Mouse (Mus musculus) left cerebral cortex, postnatal 10 days (tissue): ENCODE results near the gene Eif2b4. TPM values are rescaled to one million over a fixed set of nuclear protein-coding genes. Genes with fewer than 3 reads are reported as not detected.

Experiments used
- DNase-seq, 2 experiments: peaks; one replicate each; pipeline ENCODE4 v3.0.0; 2021 to 2022; ENCODE audit warnings: low spot score in 2 of 2, mixed read lengths in 1 of 2; ENCODE audit errors: extremely low spot score in 1 of 2
- intact Hi-C: fragments of 180-260 bp; cut with DNase I; formaldehyde crosslinking; loops from one replicate; pipeline ENCODE4 v1.15.1; 2025
- total RNA-seq, 2 experiments: library from RNA; stranded (reverse); gene quantifications; 2 replicates each; pipeline ENCODE4 v1.2.3; 2021

The Eif2b4 gene
- total RNA-seq, 2 experiments from 2014 or later, result 48.2 to 49.7 TPM

DNA sequence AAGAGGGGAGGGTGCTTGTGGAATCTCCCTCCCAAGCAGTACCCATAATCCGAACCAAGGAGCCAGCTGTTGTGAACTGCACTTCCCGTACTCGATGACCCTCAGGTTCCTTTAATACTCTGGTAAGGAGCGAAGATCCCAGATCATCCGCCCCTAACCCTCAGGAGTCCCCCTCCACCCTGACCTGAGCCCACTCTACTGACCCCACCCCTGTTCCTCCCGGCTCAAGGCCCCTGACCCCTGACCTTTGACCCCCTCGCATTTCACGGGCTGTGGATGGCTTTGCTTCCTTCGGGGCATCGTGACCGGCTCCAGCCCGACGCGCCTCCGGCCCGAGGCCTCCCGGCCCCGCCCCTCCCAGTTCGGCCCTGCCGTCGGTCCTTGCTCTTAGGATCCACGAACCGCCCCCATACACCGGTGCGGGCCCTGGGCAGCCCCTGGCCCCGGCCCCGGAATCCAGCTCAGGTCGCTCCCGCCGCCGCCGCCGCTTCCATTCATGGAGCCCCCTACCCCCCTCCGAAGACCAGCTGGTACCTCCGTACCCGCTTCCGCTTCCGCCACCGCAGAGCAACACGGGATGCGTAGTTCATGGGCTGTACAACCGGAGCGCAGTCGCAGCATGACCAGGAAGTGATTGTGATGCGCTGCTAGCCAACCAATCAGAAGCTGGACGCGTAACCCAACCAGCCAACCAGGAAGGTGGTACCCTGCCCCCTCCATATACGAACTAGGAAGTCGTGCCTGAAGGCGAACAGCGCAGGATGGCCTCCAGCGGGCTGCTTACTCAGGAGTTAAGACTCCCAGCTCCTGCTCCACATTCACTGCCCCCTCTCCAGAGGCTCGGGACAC, 8.7 kb upstream of the Eif2b4 start, which contains the start of gene Zfp513:
TSS of gene Zfp513 (minus strand) at position 562 of the 849 bp plus-strand sequence.
- intact Hi-C loops, result no loop called here
- peak; percentile 97 to 99 for DNase-seq

GRCm38 (mm10) chr5:31201042-31201741, 8.0 kb upstream of the Eif2b4 start:
- DNase-seq, result no peak
- intact Hi-C loops, result no loop called here

DNA sequence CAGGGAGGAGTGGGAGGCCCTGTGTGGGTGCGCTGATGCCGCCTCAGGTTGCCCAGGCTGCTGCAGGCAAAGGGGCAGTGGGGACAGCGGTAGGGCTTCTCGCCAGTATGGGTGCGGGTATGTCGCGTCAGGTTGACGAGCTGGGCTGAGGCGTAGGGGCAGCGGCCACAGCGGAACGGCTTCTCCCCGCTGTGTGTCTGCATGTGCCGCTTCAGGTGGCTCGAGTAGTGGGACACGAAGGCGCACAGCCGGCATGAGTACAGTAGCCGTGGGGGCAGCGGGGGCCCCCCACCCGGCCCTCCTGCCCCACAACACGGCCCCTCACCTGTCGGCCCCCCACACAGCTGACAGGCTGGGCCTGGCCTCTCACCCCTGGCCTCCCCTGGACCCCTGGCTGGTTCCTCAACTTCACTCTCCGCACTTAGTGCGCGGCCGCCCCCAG, 7.1 kb upstream of the Eif2b4 start:
- intact Hi-C loops, result no loop called here
- DNase-seq, result peak in 1 of 2 experiments; percentile 68

DNA sequence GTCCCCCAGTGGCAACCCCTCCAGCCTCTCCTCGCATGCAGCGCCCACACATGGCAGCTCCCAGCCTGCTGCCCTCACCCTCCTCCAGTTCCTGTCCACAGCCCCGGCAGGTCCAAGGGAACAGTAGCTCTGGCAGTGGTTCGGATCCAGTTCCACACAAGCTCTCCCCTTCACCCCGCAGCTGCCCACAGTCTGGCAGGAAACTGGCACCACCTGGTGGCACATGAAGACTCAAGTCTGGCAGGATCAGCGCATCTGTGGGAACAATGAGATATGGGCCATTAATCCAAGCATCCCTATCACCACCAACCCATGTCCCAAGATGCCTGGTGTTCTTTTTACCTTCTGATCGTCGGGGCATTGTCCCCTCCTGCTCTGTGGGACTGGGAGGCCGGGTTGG, 6.7 kb upstream of the Eif2b4 start:
- DNase-seq, result peak in 1 of 2 experiments; percentile 49
- intact Hi-C loops, result loop anchor here (5.0 kb wide), 1 partner anchor 52 kb away; the partner anchor contains the start of gene Krtcap3

- no peak for DNase-seq
- intact Hi-C loops, result loop anchor here (5.0 kb wide), 1 partner anchor 53 kb away; the partner anchor contains the start of gene Krtcap3
These were observed 6.2 kb upstream of the Eif2b4 start for GRCm38 (mm10) chr5:31199321-31199892.

GRCm38 (mm10) chr5:31198616-31199320, 5.5 kb upstream of the Eif2b4 start:
- no peak for DNase-seq
- intact Hi-C loops, result loop anchor here (5.0 kb wide), 1 partner anchor 54 kb away; the partner anchor contains the start of gene Krtcap3

DNA sequence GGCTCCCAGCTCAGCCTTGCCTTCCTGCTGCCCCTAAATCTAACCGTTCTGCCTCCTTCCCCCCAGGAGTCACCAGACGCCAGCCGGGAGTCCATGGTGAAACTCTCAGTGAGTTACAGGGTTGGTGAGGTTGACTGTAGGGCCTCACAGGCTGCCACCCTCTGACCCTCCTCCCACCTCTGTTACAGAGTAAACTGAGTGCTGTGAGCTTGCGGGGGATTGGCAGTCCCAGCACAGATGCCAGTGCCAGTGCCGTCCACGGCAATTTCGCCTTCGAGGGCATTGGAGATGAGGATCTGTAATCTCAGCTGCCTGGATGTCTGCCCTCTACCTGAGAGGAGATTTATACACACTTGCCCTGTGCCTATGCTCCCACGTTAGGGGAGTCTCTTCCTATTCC, 4.9 kb upstream of the Eif2b4 start:
- intact Hi-C loops, result loop anchor here (5.0 kb wide), 1 partner anchor 54 kb away; the partner anchor contains the start of gene Krtcap3

DNA sequence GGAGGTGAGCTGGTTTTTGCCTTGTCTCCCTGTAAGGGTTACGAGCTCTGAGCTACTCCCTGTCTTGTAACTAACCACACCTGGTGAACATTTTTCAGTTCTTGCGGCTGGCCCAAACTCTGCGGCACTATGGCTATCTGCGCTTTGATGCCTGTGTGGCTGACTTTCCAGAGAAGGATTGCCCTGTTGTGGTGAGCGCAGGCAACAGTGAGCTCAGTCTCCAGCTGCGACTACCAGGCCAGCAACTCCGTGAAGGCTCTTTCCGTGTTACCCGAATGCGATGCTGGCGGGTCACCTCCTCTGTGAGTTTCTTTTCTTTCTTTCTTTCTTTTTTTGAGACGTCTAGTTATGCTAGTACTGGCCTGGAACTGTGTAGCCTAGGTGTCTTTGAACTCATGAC, 3.8 kb upstream of the Eif2b4 start:
- no peak for DNase-seq
- intact Hi-C loops, result loop anchor here (5.0 kb wide), 1 partner anchor 55 kb away; the partner anchor contains the start of gene Krtcap3

More for the DNA sequence above, 4.9 kb upstream of the Eif2b4 start:
- DNase-seq, result no peak

- intact Hi-C loops, result loop anchor here (5.0 kb wide), 1 partner anchor 56 kb away; the partner anchor contains the start of gene Krtcap3
These were observed 3.0 kb upstream of the Eif2b4 start for GRCm38 (mm10) chr5:31196207-31196606.

GRCm38 (mm10) chr5:31195671-31196070, 2.4 kb upstream of the Eif2b4 start:
- no peak for DNase-seq
- intact Hi-C loops, result loop anchor here (5.0 kb wide), 1 partner anchor 57 kb away; the partner anchor contains the start of gene Krtcap3

More at GRCm38 (mm10) chr5:31196207-31196606, 3.0 kb upstream of the Eif2b4 start:
- no peak for DNase-seq

DNA sequence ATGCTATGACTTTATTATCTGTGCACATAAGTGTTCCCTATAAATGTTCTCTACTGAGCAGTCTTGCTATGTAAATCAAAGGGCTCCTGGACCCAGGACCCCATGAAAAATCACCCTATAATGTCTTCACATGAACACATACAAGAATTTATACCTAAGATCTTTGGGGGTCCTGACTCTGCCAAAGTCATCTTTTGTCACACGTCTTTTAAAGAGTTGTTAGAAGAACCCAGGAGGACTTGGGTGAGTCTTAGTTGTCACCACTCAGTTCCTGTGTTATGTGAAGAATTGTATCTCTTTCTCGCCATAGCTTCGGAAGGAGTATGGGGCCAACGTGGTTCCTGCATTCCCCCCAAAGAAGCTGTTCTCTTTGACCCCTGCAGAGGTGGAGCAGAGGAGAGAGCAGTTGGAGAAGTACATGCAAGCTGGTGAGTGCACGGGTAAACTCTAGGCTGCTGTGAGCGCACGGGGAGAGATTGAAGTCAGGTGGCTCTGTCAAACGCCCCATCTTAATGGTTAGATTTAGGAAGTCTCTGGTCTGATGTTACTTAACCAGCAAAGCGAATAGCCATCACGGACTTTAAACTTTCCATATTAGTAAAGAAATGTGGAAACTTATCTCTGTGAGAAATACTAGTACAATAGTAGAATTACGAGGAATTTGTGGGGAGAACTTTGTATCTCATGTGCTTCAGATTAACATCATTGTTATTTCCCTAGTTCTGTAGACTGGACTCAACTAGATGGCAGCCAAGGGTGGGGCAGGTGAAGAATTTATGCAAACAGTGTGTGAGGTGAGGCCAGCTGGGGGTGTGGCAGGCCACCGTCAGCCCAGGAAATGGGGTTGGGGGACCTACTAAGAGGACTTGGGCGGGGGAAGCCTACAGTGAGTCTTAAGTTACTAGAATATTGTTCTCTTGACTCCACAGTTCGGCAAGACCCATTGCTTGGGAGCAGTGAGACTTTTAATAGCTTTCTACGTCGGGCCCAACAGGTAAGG, 1.6 kb upstream of the Eif2b4 start:
- intact Hi-C loops, result loop anchor here (5.0 kb wide), 1 partner anchor 58 kb away; the partner anchor contains the start of gene Krtcap3
- DNase-seq, result no peak

- intact Hi-C loops, result no loop called here
- DNase-seq, result no peak
These were observed 526 bp upstream of the Eif2b4 start for GRCm38 (mm10) chr5:31193631-31194281.

GRCm38 (mm10) chr5:31192045-31192938, 938 bp downstream of the Eif2b4 start:
- peak; percentile 60 to 90 for DNase-seq

GRCm38 (mm10) chr5:31190201-31190600, 3.0 kb downstream of the Eif2b4 start:
- DNase-seq, result no peak
- intact Hi-C loops, result no loop called here

More at GRCm38 (mm10) chr5:31192045-31192938, 938 bp downstream of the Eif2b4 start:
- intact Hi-C loops, result no loop called here

- intact Hi-C loops, result no loop called here
- no peak for DNase-seq
These were observed 4.9 kb downstream of the Eif2b4 start for GRCm38 (mm10) chr5:31188223-31188840.
